In genomic region chr9:62438755-62439101, GRCm38 (mm10) we compare ENCODE assay signal across 9 mouse cellular contexts.
DNase-seq lines count a peak whose midpoint lies in the region; ATAC-seq and TF ChIP-seq lines count a peak whose summit lies in the region.
"Had no signal": no experiment of that assay in that cellular context is flagged by ENCODE, and none has a peak within 500 bp of the region (broad histone marks: within the 10 kb centered on the region; RNA-seq: fewer than 3 reads in every experiment).

No protein-coding gene starts in this region.

- no peak for TF ChIP-seq CTCF in olfactory bulb, adult 2 months (IDR thresholded peaks at IDR 0.05; ENCODE audit: insufficient read depth, low read depth, low read length)

- H3K4me3 ChIP-seq in liver, embryonic 11.5 days (ENCODE audit: low read depth, low read length) = no peak overlapping the region
- H3K4me3 ChIP-seq in limb, embryonic 14.5 days (replicated peaks; ENCODE audit: low read length) = no peak overlapping the region
- no peak overlapping the region for H3K4me3 ChIP-seq in olfactory bulb, adult 2 months (ENCODE audit: insufficient read depth, low read depth, low read length)

- H3K27me3 ChIP-seq in liver, embryonic 11.5 days (replicated peaks; ENCODE audit: control insufficient read depth, insufficient read depth, low read length) = no peaks in the 10 kb centered on the region
- H3K27me3 ChIP-seq in limb, embryonic 14.5 days (ENCODE audit: control insufficient read depth, insufficient read depth, low read length) = no peaks in the 10 kb centered on the region
- H3K27me3 ChIP-seq: Patski had no signal

- no peaks in the 10 kb centered on the region for H3K9me3 ChIP-seq in liver, embryonic 11.5 days (ENCODE audit: control insufficient read depth, low read length)
- no peaks in the 10 kb centered on the region for H3K9me3 ChIP-seq in limb, embryonic 14.5 days (ENCODE audit: control insufficient read depth, low read length)

- H3K4me1 ChIP-seq in liver, embryonic 11.5 days (replicated peaks; ENCODE audit: control insufficient read depth, insufficient read depth, low read length) = peaks cover 6% of the 10 kb centered on the region
- H3K4me1 ChIP-seq in limb, embryonic 14.5 days (ENCODE audit: control insufficient read depth, insufficient read depth, low read length) = peaks cover 20% of the 10 kb centered on the region
- peaks cover 26% of the 10 kb centered on the region for H3K4me1 ChIP-seq in olfactory bulb, adult 2 months (ENCODE audit: control insufficient read depth, insufficient read depth, low read length)

- no peak overlapping the region for H3K4me2 ChIP-seq in liver, embryonic 11.5 days
- no peak overlapping the region for H3K4me2 ChIP-seq in limb, embryonic 14.5 days (replicated peaks; ENCODE audit: low read depth, low read length, severe bottlenecking)

- H3K9ac ChIP-seq in liver, embryonic 11.5 days (ENCODE audit: low read depth, low read length) = no peak overlapping the region
- H3K9ac ChIP-seq in limb, embryonic 14.5 days (ENCODE audit: low read depth, low read length, severe bottlenecking) = no peak overlapping the region

- no peak for ATAC-seq in liver, embryonic 11.5 days (replicated peaks; ENCODE audit: low FRiP score)
- peak; percentile 49; the same call in 1 of the 2 replicates for ATAC-seq in limb, embryonic 14.5 days (ENCODE audit: low FRiP score, low read depth)
- ATAC-seq: Patski had no signal

- no peak overlapping the region for H3K27ac ChIP-seq in liver, embryonic 11.5 days (ENCODE audit: low read depth, low read length)
- H3K27ac ChIP-seq in limb, embryonic 14.5 days (replicated peaks; ENCODE audit: low read depth, low read length) = peak overlapping the region; percentile 33; the same call in 1 of the 2 replicates
- H3K27ac ChIP-seq in olfactory bulb, adult 2 months (ENCODE audit: insufficient read depth, low read depth, low read length) = peak overlapping the region; percentile 93

- peak; percentile 16 for DNase-seq in liver
- no peak for DNase-seq in liver, embryonic 11.5 days (ENCODE audit: low spot score)
- DNase-seq in heart, adult 8-10 months (ENCODE audit: low spot score) = peak; percentile 65
- peak; percentile 42 to 64 for DNase-seq in kidney, adult 8-10 months
- DNase-seq in limb, embryonic 14.5 days (ENCODE audit: low spot score) = peak; percentile 63
- no peak for DNase-seq in spleen, postnatal 14 days (ENCODE audit: low spot score in 2 of 2)
- no peak for DNase-seq in thymus, adult 18-20 months

- WGBS in liver, embryonic 11.5 days = 64% methylated on average over 3 of the region's 3 CpGs
- 19% methylated on average over 3 of the region's 3 CpGs for WGBS in limb, embryonic 14.5 days
- 23% methylated on average over 3 of the region's 3 CpGs for WGBS in olfactory bulb, adult 2 months

- TF ChIP-seq POLR2A in limb, embryonic 14.5 days (IDR thresholded peaks at IDR 0.05; ENCODE audit: borderline replicate concordance, extremely low read depth, insufficient read depth, insufficient read length) = no peak
- peak; percentile 51; the same call in 1 of the 2 replicates for TF ChIP-seq POLR2A in olfactory bulb, adult 2 months (IDR thresholded peaks at IDR 0.05; ENCODE audit: insufficient read depth, low read depth, low read length)

- H3K36me3 ChIP-seq in liver, embryonic 11.5 days (ENCODE audit: control insufficient read depth, insufficient read depth, low read length) = no peaks in the 10 kb centered on the region
- H3K36me3 ChIP-seq in limb, embryonic 14.5 days (ENCODE audit: control insufficient read depth, insufficient read depth, low read length) = no peaks in the 10 kb centered on the region

Comparison
In these comparisons a context has a peak if more than half of its experiments do, and no peak if none do; other contexts are left out.
1. DNase-seq: peak in liver (single experiment), heart, adult 8-10 months (single experiment), kidney, adult 8-10 months (2 of 2) and limb, embryonic 14.5 days (single experiment); none in liver, embryonic 11.5 days (single experiment), spleen, postnatal 14 days (0 of 2) and thymus, adult 18-20 months (0 of 2).